Mouse (Mus musculus) CD8-positive naive resting alpha-beta T cell, adult 57 days (primary cell): Measurements from ENCODE around the gene Kcnq5. TPM values are rescaled to one million over a fixed set of nuclear protein-coding genes. Genes with fewer than 3 reads are reported as not detected.

Experiments used
- total RNA-seq: library from RNA; stranded (reverse); gene quantifications from one replicate; pipeline ENCODE4 v1.2.4, GENCODE M21; 2023

Gene Kcnq5
- 2.1 TPM for total RNA-seq

GRCm38 (mm10) chr1:21961251-21962082 lies at the start of gene Kcnq5:
TSS of gene Kcnq5 (minus strand) at chr1:21961942.

GRCm38 (mm10) chr1:21383256-21383655 lies 578.5 kb downstream of the Kcnq5 start, which contains the start of gene Khdc1b:
TSS of gene Khdc1b (plus strand) at chr1:21383556.

GRCm38 (mm10) chr1:21368031-21368430 lies 593.7 kb downstream of the Kcnq5 start, which contains the start of gene Khdc1c:
TSS of gene Khdc1c (plus strand) at chr1:21368331.

GRCm38 (mm10) chr1:21349341-21349740 lies 612.4 kb downstream of the Kcnq5 start, which contains the start of gene Khdc1a:
TSS of gene Khdc1a (plus strand) at chr1:21349641.

